Mouse (Mus musculus): Measurements from ENCODE around the gene Cd36. TPM values are rescaled to one million over a fixed set of nuclear protein-coding genes. Genes with fewer than 3 reads are reported as not detected.

Cd36 gene
- polyA plus RNA-seq, 1 experiment from 2014 or later, result 0.87 TPM

GRCm38 (mm10) chr5:17886377-17886776 is 2.2 kb downstream of the Cd36 start:
- H3K4me3 ChIP-seq (replicated peaks), result no peak overlapping the region
- H3K4me2 ChIP-seq, result no peak overlapping the region
- no peaks in the 10 kb centered on the region for H3K27me3 ChIP-seq
- no peak for ATAC-seq (ENCODE audit: low FRiP score)
- H3K4me1 ChIP-seq, result no peaks in the 10 kb centered on the region
- no peak overlapping the region for H3K27ac ChIP-seq
- 94% methylated on average over 3 of the region's 3 CpGs for WGBS
- no peak overlapping the region for H3K9ac ChIP-seq
- H3K36me3 ChIP-seq (replicated peaks), result no peaks in the 10 kb centered on the region
- no peaks in the 10 kb centered on the region for H3K9me3 ChIP-seq

- no peaks in the 10 kb centered on the region for H3K27me3 ChIP-seq
Observed at GRCm38 (mm10) chr5:17883357-17883875, 5.2 kb downstream of the Cd36 start.

GRCm38 (mm10) chr5:17881542-17881896 is 7.1 kb downstream of the Cd36 start:
- H3K27me3 ChIP-seq, result no peaks in the 10 kb centered on the region
- H3K4me2 ChIP-seq, result no peak overlapping the region
- H3K27ac ChIP-seq, result no peak overlapping the region
- H3K4me3 ChIP-seq (replicated peaks), result no peak overlapping the region
- no peak overlapping the region for H3K9ac ChIP-seq
- WGBS, result 79% methylated on average over 2 of the region's 2 CpGs
- no peaks in the 10 kb centered on the region for H3K4me1 ChIP-seq
- ATAC-seq (ENCODE audit: low FRiP score), result no peak
- H3K36me3 ChIP-seq (replicated peaks), result no peaks in the 10 kb centered on the region
- H3K9me3 ChIP-seq, result no peaks in the 10 kb centered on the region

More at GRCm38 (mm10) chr5:17883357-17883875, 5.2 kb downstream of the Cd36 start:
- H3K9ac ChIP-seq, result no peak overlapping the region
- WGBS, result 61% methylated on average over 3 of the region's 3 CpGs
- no peaks in the 10 kb centered on the region for H3K9me3 ChIP-seq
- no peaks in the 10 kb centered on the region for H3K36me3 ChIP-seq (replicated peaks)
- no peaks in the 10 kb centered on the region for H3K4me1 ChIP-seq
- H3K27ac ChIP-seq, result no peak overlapping the region
- H3K4me2 ChIP-seq, result no peak overlapping the region
- no peak for ATAC-seq (ENCODE audit: low FRiP score)
- no peak overlapping the region for H3K4me3 ChIP-seq (replicated peaks)

GRCm38 (mm10) chr5:17880799-17881541 is 7.6 kb downstream of the Cd36 start:
- H3K27ac ChIP-seq, result no peak overlapping the region
- no peak overlapping the region for H3K4me3 ChIP-seq (replicated peaks)
- no peak overlapping the region for H3K9ac ChIP-seq
- H3K36me3 ChIP-seq (replicated peaks), result no peaks in the 10 kb centered on the region
- H3K4me1 ChIP-seq, result no peaks in the 10 kb centered on the region
- WGBS, result 83% methylated on average over 4 of the region's 4 CpGs
- H3K9me3 ChIP-seq, result no peaks in the 10 kb centered on the region
- H3K27me3 ChIP-seq, result no peaks in the 10 kb centered on the region
- no peak for ATAC-seq (ENCODE audit: low FRiP score)
- no peak overlapping the region for H3K4me2 ChIP-seq

DNA sequence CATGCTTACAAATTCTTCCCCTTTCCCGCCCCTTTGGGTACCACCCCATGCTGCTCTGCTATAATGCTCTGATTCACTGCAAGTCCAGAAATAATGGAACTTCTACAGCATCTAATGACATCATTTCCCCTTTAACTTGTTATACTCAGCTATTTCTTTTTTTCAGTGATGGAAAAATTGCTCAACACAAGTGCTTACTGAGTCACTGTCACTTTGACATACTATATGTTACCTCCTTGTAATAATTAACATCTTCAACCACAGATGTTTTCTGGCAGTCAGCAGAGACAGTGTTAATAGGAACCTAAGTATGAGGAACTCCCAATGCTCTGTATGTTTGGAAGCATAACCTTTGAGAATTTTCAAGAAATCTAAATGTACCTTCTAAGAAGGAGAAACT is 8.7 kb downstream of the Cd36 start:
- H3K27ac ChIP-seq, result no peak overlapping the region
- no peak overlapping the region for H3K4me2 ChIP-seq
- H3K9me3 ChIP-seq, result no peaks in the 10 kb centered on the region
- H3K4me1 ChIP-seq, result no peaks in the 10 kb centered on the region
- 41% methylated on average over 1 of the region's 1 CpGs for WGBS
- H3K27me3 ChIP-seq, result no peaks in the 10 kb centered on the region
- no peak for ATAC-seq (ENCODE audit: low FRiP score)
- H3K36me3 ChIP-seq (replicated peaks), result no peaks in the 10 kb centered on the region
- no peak overlapping the region for H3K4me3 ChIP-seq (replicated peaks)
- H3K9ac ChIP-seq, result no peak overlapping the region

GRCm38 (mm10) chr5:17877044-17877443 is 11.6 kb downstream of the Cd36 start:
- Histone ChIP-seq H3K4me2 (no peak overlapping the region), H3K4me1 (no peaks in the 10 kb centered on the region), H3K9me3 (no peaks in the 10 kb centered on the region), H3K9ac (no peak overlapping the region), H3K4me3 (replicated peaks) (no peak overlapping the region), H3K27ac (no peak overlapping the region), H3K27me3 (no peaks in the 10 kb centered on the region), H3K36me3 (replicated peaks) (no peaks in the 10 kb centered on the region)
- ATAC-seq (ENCODE audit: low FRiP score), result no peak
- WGBS, result 88% methylated on average over 7 of the region's 7 CpGs

DNA sequence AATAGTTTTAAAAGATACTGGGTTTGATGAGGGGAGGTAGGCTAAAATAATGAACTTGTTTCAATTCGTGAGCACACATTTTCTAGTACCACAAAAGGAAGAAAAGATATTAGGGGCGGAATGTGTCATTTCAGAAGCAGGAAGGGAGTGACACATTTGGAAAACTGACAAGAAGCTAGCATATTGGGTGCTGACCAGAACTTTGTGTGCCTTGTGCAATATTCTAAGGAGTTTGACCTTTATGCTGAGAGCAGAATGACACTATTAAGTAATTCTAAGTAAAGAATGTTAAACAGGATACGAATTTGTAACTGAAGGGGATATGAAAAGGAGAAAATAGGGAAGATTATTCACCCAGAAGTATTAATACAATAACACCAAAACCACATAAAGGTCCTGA is 12.0 kb downstream of the Cd36 start:
- Histone ChIP-seq H3K27ac (no peak overlapping the region), H3K9ac (no peak overlapping the region), H3K27me3 (no peaks in the 10 kb centered on the region), H3K4me2 (no peak overlapping the region), H3K4me1 (no peaks in the 10 kb centered on the region), H3K9me3 (no peaks in the 10 kb centered on the region), H3K36me3 (replicated peaks) (no peaks in the 10 kb centered on the region), H3K4me3 (replicated peaks) (no peak overlapping the region)
- WGBS, result 88% methylated on average over 3 of the region's 3 CpGs
- ATAC-seq (ENCODE audit: low FRiP score), result no peak

- 91% methylated on average over 2 of the region's 2 CpGs for WGBS
- Histone ChIP-seq H3K9me3 (no peaks in the 10 kb centered on the region), H3K4me1 (no peaks in the 10 kb centered on the region), H3K4me2 (no peak overlapping the region), H3K36me3 (replicated peaks) (no peaks in the 10 kb centered on the region), H3K27me3 (no peaks in the 10 kb centered on the region), H3K9ac (no peak overlapping the region), H3K27ac (no peak overlapping the region), H3K4me3 (replicated peaks) (no peak overlapping the region)
- ATAC-seq (ENCODE audit: low FRiP score), result no peak
Observed at GRCm38 (mm10) chr5:17874335-17874734, 14.3 kb downstream of the Cd36 start.

DNA sequence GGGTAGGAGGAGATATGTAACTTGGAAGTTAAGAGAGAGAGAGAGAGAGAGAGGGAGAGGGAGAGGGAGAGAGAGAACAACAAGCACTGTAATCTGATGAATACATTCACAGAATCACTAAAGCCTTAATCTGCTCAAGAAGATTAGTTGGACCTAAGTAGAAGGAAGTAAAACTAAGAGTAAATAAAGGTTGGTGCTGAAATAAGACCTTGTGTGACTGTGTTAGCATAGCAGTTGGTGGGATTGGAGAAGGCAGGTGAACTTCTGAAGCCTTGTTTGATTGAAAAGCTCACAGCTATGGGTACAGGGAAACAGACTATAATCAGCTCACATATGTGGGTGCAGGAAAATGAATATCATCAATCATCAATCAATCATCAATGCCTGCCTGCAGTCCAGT is 23.2 kb downstream of the Cd36 start:
- H3K4me2 ChIP-seq, result no peak overlapping the region
- no peak overlapping the region for H3K4me3 ChIP-seq (replicated peaks)
- H3K27me3 ChIP-seq, result no peaks in the 10 kb centered on the region
- H3K9me3 ChIP-seq, result no peaks in the 10 kb centered on the region
- H3K36me3 ChIP-seq (replicated peaks), result no peaks in the 10 kb centered on the region
- H3K27ac ChIP-seq, result no peak overlapping the region
- no peaks in the 10 kb centered on the region for H3K4me1 ChIP-seq
- no peak overlapping the region for H3K9ac ChIP-seq
- ATAC-seq (ENCODE audit: low FRiP score), result no peak

GRCm38 (mm10) chr5:17863085-17863484 is 25.5 kb downstream of the Cd36 start:
- no peak overlapping the region for H3K27ac ChIP-seq
- no peaks in the 10 kb centered on the region for H3K27me3 ChIP-seq
- H3K4me3 ChIP-seq (replicated peaks), result no peak overlapping the region
- WGBS, result 76% methylated on average over 2 of the region's 2 CpGs
- H3K4me1 ChIP-seq, result no peaks in the 10 kb centered on the region
- H3K9ac ChIP-seq, result no peak overlapping the region
- H3K4me2 ChIP-seq, result no peak overlapping the region
- ATAC-seq (ENCODE audit: low FRiP score), result no peak
- H3K9me3 ChIP-seq, result no peaks in the 10 kb centered on the region
- H3K36me3 ChIP-seq (replicated peaks), result no peaks in the 10 kb centered on the region

GRCm38 (mm10) chr5:17858399-17858798 is 30.2 kb downstream of the Cd36 start:
- Histone ChIP-seq H3K27me3 (no peaks in the 10 kb centered on the region), H3K9ac (no peak overlapping the region), H3K4me1 (no peaks in the 10 kb centered on the region), H3K36me3 (replicated peaks) (no peaks in the 10 kb centered on the region), H3K4me2 (no peak overlapping the region), H3K4me3 (replicated peaks) (no peak overlapping the region), H3K27ac (no peak overlapping the region), H3K9me3 (no peaks in the 10 kb centered on the region)
- 78% methylated on average over 3 of the region's 3 CpGs for WGBS
- ATAC-seq (ENCODE audit: low FRiP score), result no peak

DNA sequence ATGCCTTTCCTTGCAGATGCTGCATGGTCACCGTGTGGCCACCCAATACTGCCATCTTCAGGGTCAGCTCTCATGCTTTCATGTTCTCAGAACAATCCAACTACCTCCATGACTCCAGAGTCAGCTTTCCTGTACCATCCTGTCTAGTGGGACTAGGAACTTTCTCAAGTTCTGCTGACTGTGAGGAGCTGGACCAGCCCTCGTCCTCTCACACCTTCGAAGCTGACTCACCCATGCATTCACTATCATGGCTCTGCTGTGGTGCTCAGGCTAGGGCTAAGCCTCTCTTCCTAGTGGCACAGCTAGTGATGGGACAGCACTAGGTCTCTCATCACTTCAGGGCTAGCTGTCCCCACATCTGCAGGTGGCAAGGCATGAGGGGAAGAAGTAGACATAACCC is 30.7 kb downstream of the Cd36 start:
- no peaks in the 10 kb centered on the region for H3K27me3 ChIP-seq
- H3K27ac ChIP-seq, result no peak overlapping the region
- no peaks in the 10 kb centered on the region for H3K36me3 ChIP-seq (replicated peaks)
- no peak for ATAC-seq (ENCODE audit: low FRiP score)
- no peak overlapping the region for H3K4me3 ChIP-seq (replicated peaks)
- H3K9me3 ChIP-seq, result no peaks in the 10 kb centered on the region
- no peak overlapping the region for H3K9ac ChIP-seq
- 80% methylated on average over 3 of the region's 3 CpGs for WGBS
- H3K4me1 ChIP-seq, result no peaks in the 10 kb centered on the region
- H3K4me2 ChIP-seq, result no peak overlapping the region

- Histone ChIP-seq H3K27ac (no peak overlapping the region), H3K4me2 (no peak overlapping the region), H3K36me3 (replicated peaks) (no peaks in the 10 kb centered on the region), H3K9ac (no peak overlapping the region), H3K27me3 (no peaks in the 10 kb centered on the region), H3K4me1 (no peaks in the 10 kb centered on the region), H3K9me3 (no peaks in the 10 kb centered on the region), H3K4me3 (replicated peaks) (no peak overlapping the region)
- 88% methylated on average over 4 of the region's 4 CpGs for WGBS
- no peak for ATAC-seq (ENCODE audit: low FRiP score)
Observed at GRCm38 (mm10) chr5:17857262-17857661, 31.3 kb downstream of the Cd36 start.
